Mouse (Mus musculus) MEL (cell line): ENCODE results near the gene Hcrtr1. TPM values are rescaled to one million over a fixed set of nuclear protein-coding genes. Genes with fewer than 3 reads are reported as not detected.
A peak's percentile ranks its signal among the peaks of the same experiment; 100 is the strongest.

Experiments used
- DNase-seq: peaks from one replicate; pipeline ENCODE4 v3.0.0; 2011; ENCODE audit warnings: low read depth, low spot score
- H3K27ac ChIP-seq: 2 replicates; pipeline ENCODE4 v1.5.1; 2012; ENCODE audit warnings: low read depth, mild to moderate bottlenecking, control low read depth, low read length, moderate library complexity; ENCODE audit not compliant: control insufficient read depth
- H3K27me3 ChIP-seq, 2 experiments: fragments of 150-350 bp in 1 of 2; sonication (generic) in 1 of 2; 2 replicates each; pipeline ENCODE4 v1.6.1; 2012; ENCODE audit warnings: low read length in 2 of 2, mild to moderate bottlenecking in 2 of 2, improper control_type of control experiment in 1 of 2, moderate library complexity in 1 of 2; ENCODE audit not compliant: insufficient read depth in 2 of 2, control insufficient read depth in 1 of 2
- H3K36me3 ChIP-seq, 2 experiments: 2 replicates each; pipeline ENCODE4 v1.6.1; 2012 to 2014; ENCODE audit warnings: low read length in 2 of 2, improper control_type of control experiment in 1 of 2, inconsistent platforms in 1 of 2, mild to moderate bottlenecking in 1 of 2; ENCODE audit not compliant: insufficient read depth in 2 of 2, control insufficient read depth in 1 of 2
- H3K4me1 ChIP-seq, 2 experiments: fragments of 150-350 bp in 1 of 2; sonication (generic) in 1 of 2; 2 replicates each; pipeline ENCODE4 v1.6.1; 2012; ENCODE audit warnings: low read length in 2 of 2, improper control_type of control experiment in 1 of 2, mild to moderate bottlenecking in 1 of 2; ENCODE audit not compliant: insufficient read depth in 2 of 2, control insufficient read depth in 1 of 2
- H3K4me3 ChIP-seq, 2 experiments: fragments of 150-350 bp in 1 of 2; sonication (generic) in 1 of 2; 2 replicates each; pipeline ENCODE4 v1.5.1; 2012; ENCODE audit warnings: low read depth in 2 of 2, low read length in 2 of 2, mild to moderate bottlenecking in 2 of 2, moderate library complexity in 2 of 2, control low read depth in 1 of 2, improper control_type of control experiment in 1 of 2; ENCODE audit not compliant: control insufficient read depth in 1 of 2, insufficient read depth in 1 of 2
- H3K79me2 ChIP-seq: 2 replicates; pipeline ENCODE4 v1.6.1; 2012; ENCODE audit warnings: mild to moderate bottlenecking, low read length, moderate library complexity; ENCODE audit not compliant: control insufficient read depth, poor library complexity, insufficient read depth
- H3K9ac ChIP-seq: 2 replicates; pipeline ENCODE4 v1.6.1; 2012; ENCODE audit warnings: low read depth, mild to moderate bottlenecking, control low read depth, low read length, moderate library complexity; ENCODE audit not compliant: control insufficient read depth, poor library complexity, severe bottlenecking
- H3K9me3 ChIP-seq: fragments of 150-350 bp; sonication (generic); replicated peaks from 2 replicates; pipeline ENCODE4 v1.6.1; 2012; ENCODE audit warnings: mild to moderate bottlenecking, low read length, improper control_type of control experiment, moderate library complexity; ENCODE audit not compliant: insufficient read depth
- BHLHE40 ChIP-seq: IDR thresholded peaks from 2 replicates; pipeline ENCODE4 v1.6.1; 2012; ENCODE audit warnings: low read depth, mild to moderate bottlenecking, inconsistent platforms, low read length, improper control_type of control experiment, borderline replicate concordance
- CHD1 ChIP-seq: IDR thresholded peaks from 2 replicates; pipeline ENCODE4 v1.6.1; 2012; ENCODE audit warnings: low read depth, mild to moderate bottlenecking, inconsistent platforms, low read length, improper control_type of control experiment
- ELF1 ChIP-seq: IDR thresholded peaks from 2 replicates; pipeline ENCODE4 v1.6.1; 2014; ENCODE audit warnings: low read depth, mild to moderate bottlenecking, inconsistent platforms, low read length, improper control_type of control experiment, moderate library complexity
- ETS1 ChIP-seq: IDR thresholded peaks from 2 replicates; pipeline ENCODE4 v1.6.1; 2012; ENCODE audit warnings: low read depth, mild to moderate bottlenecking, inconsistent platforms, low read length, improper control_type of control experiment, moderate library complexity
- KAT2A ChIP-seq: conservative IDR thresholded peaks from 2 replicates; pipeline ENCODE4 v1.6.1; 2012; ENCODE audit warnings: low read depth, low read length, improper control_type of control experiment, inconsistent platforms
- MAFK ChIP-seq: IDR thresholded peaks from 2 replicates; pipeline ENCODE4 v1.6.1; 2011; ENCODE audit warnings: low read depth, mild to moderate bottlenecking, low read length, improper control_type of control experiment, borderline replicate concordance
- MAX ChIP-seq: IDR thresholded peaks from 2 replicates; pipeline ENCODE4 v1.6.1; 2011; ENCODE audit warnings: low read length, improper control_type of control experiment
- MEF2A ChIP-seq: IDR thresholded peaks from 2 replicates; pipeline ENCODE4 v1.6.1; 2014; ENCODE audit warnings: low read depth, mild to moderate bottlenecking, inconsistent platforms, low read length, improper control_type of control experiment; ENCODE audit not compliant: poor library complexity, insufficient replicate concordance, severe bottlenecking; ENCODE audit errors: extremely low read depth
- MYC ChIP-seq: IDR thresholded peaks from 2 replicates; pipeline ENCODE4 v1.6.1; 2011; ENCODE audit warnings: low read depth, mild to moderate bottlenecking, low read length, improper control_type of control experiment, moderate library complexity
- NELFE ChIP-seq: IDR thresholded peaks from 2 replicates; pipeline ENCODE4 v1.6.1; 2011; ENCODE audit warnings: low read depth, low read length, improper control_type of control experiment
- POLR2AphosphoS2 ChIP-seq: IDR thresholded peaks from 2 replicates; pipeline ENCODE4 v1.6.1; 2011; ENCODE audit warnings: low read length, improper control_type of control experiment
- RCOR1 ChIP-seq: IDR thresholded peaks from 2 replicates; pipeline ENCODE4 v1.6.1; 2012; ENCODE audit warnings: low read depth, mild to moderate bottlenecking, inconsistent platforms, low read length, improper control_type of control experiment
- TCF12 ChIP-seq: IDR thresholded peaks from 2 replicates; pipeline ENCODE4 v1.6.1; 2014; ENCODE audit warnings: low read depth, mild to moderate bottlenecking, inconsistent platforms, low read length, improper control_type of control experiment, moderate library complexity
- USF1 ChIP-seq: IDR thresholded peaks from 2 replicates; pipeline ENCODE4 v1.6.1; 2014; ENCODE audit warnings: low read depth, mild to moderate bottlenecking, inconsistent platforms, low read length, improper control_type of control experiment, moderate library complexity
- ZC3H11A ChIP-seq: IDR thresholded peaks from 2 replicates; pipeline ENCODE4 v1.6.1; 2012; ENCODE audit warnings: low read depth, mild to moderate bottlenecking, inconsistent platforms, low read length, improper control_type of control experiment
- ZKSCAN1 ChIP-seq: IDR thresholded peaks from 2 replicates; pipeline ENCODE4 v1.6.1; 2012; ENCODE audit warnings: low read depth, mild to moderate bottlenecking, inconsistent platforms, low read length, improper control_type of control experiment, moderate library complexity
- ZNF384 ChIP-seq: IDR thresholded peaks from 2 replicates; pipeline ENCODE4 v1.6.1; 2012; ENCODE audit warnings: low read depth, mild to moderate bottlenecking, inconsistent platforms, low read length, improper control_type of control experiment
- polyA plus RNA-seq, 2 experiments: library from polyadenylated mRNA; stranded (reverse) in 1 of 2; unstranded in 1 of 2; fragments of >175 nt in 1 of 2; fragments of >200 nt in 1 of 2; gene quantifications; 2 replicates each; pipeline versions ENCODE4 v1.2.1 to v1.2.4; 2012; ENCODE audit warnings: low replicate concordance in 2 of 2, low read depth in 1 of 2; ENCODE audit not compliant: insufficient read length in 2 of 2, insufficient read depth in 1 of 2, missing spikeins in 1 of 2
- total RNA-seq: library from RNA; depleted of rRNA; stranded (reverse); fragments of 300-350 nt; gene quantifications from 2 replicates; pipeline ENCODE4 v1.2.3, GENCODE M21; 2012

Hcrtr1 gene
- total and polyA plus RNA-seq, 3 experiments, result not detected

- H3K27ac ChIP-seq, result peak overlapping the region; percentile 41
- H3K4me1 ChIP-seq, result peaks cover 2 to 25% of the 10 kb centered on the region in 2 experiments; a peak in 3 of 4 replicates
- peak overlapping the region; percentile 30; the same call in 1 of the 2 replicates for H3K9ac ChIP-seq
- no peaks in the 10 kb centered on the region for H3K9me3 ChIP-seq
- H3K36me3 ChIP-seq, result peaks cover 0 to 10% of the 10 kb centered on the region in 2 experiments; a peak in 2 of 4 replicates
- H3K4me3 ChIP-seq, result no peak overlapping the region
- H3K79me2 ChIP-seq, result no peaks in the 10 kb centered on the region
- TF ChIP-seq USF1, result peak; percentile 71
- TF ChIP-seq BHLHE40, result peak; percentile 58; the same call in 1 of the 2 replicates
- TF ChIP-seq MAFK, result peak; percentile 80
- no peak for TF ChIP-seq ELF1
- no peaks in the 10 kb centered on the region for H3K27me3 ChIP-seq
- peak; percentile 46 for DNase-seq
Measured at GRCm38 (mm10) chr4:130168280-130169183, 29.4 kb upstream of the Hcrtr1 start.

GRCm38 (mm10) chr4:130167814-130168213 lies 28.7 kb upstream of the Hcrtr1 start:
- TF ChIP-seq MYC (no peak), ETS1 (no peak), NELFE (no peak), KAT2A (no peak), MAX (no peak), POLR2AphosphoS2 (no peak), ZNF384 (peak; percentile 92)
- Histone ChIP-seq H3K36me3 (peaks cover 0 to 6% of the 10 kb centered on the region in 2 experiments; a peak in 2 of 4 replicates), H3K9ac (peak overlapping the region; percentile 30; the same call in 1 of the 2 replicates), H3K27me3 (no peaks in the 10 kb centered on the region), H3K9me3 (no peaks in the 10 kb centered on the region), H3K4me1 (peaks cover 0 to 18% of the 10 kb centered on the region in 2 experiments; a peak in 2 of 4 replicates), H3K27ac (peak overlapping the region; percentile 26), H3K79me2 (no peaks in the 10 kb centered on the region), H3K4me3 (no peak overlapping the region)
- peak; percentile 14 for DNase-seq

GRCm38 (mm10) chr4:130167321-130167720 lies 28.2 kb upstream of the Hcrtr1 start:
- DNase-seq, result no peak
- H3K4me3 ChIP-seq, result no peak overlapping the region
- no peaks in the 10 kb centered on the region for H3K79me2 ChIP-seq
- H3K36me3 ChIP-seq, result peaks cover 0 to 6% of the 10 kb centered on the region in 2 experiments; a peak in 2 of 4 replicates
- no peaks in the 10 kb centered on the region for H3K27me3 ChIP-seq
- peaks cover 0 to 16% of the 10 kb centered on the region in 2 experiments; a peak in 2 of 4 replicates for H3K4me1 ChIP-seq
- no peak overlapping the region for H3K27ac ChIP-seq
- H3K9me3 ChIP-seq, result no peaks in the 10 kb centered on the region
- TF ChIP-seq ZKSCAN1 (no peak), TCF12 (no peak), MEF2A (no peak), CHD1 (no peak), ELF1 (no peak), POLR2AphosphoS2 (no peak), ZNF384 (no peak), ZC3H11A (no peak), RCOR1 (no peak)
- H3K9ac ChIP-seq, result no peak overlapping the region
